19 mouse cellular contexts compared by ENCODE assay signal in genomic region chr9:34652278-34652677, GRCm38 (mm10).
DNase-seq lines count a peak whose midpoint lies in the region; ATAC-seq lines count a peak whose summit lies in the region.
"Had no signal": no experiment of that assay in that cellular context is flagged by ENCODE, and none has a peak within 500 bp of the region (broad histone marks: within the 10 kb centered on the region; RNA-seq: fewer than 3 reads in every experiment).

No protein-coding gene starts in this region.

- no peak overlapping the region for H3K4me2 ChIP-seq in hindbrain, embryonic 16.5 days (ENCODE audit: low read length)
- H3K4me2 ChIP-seq: embryonic facial prominence, embryonic 12.5 days; hindbrain, embryonic 13.5 days; intestine, embryonic 15.5 days had no signal

- ATAC-seq in hindbrain, embryonic 16.5 days = no peak
- ATAC-seq: forebrain, postnatal 0 days; intestine, embryonic 15.5 days had no signal

- no peaks in the 10 kb centered on the region for H3K27me3 ChIP-seq in hindbrain, embryonic 16.5 days (replicated peaks; ENCODE audit: control insufficient read depth, insufficient read depth, low read length)
- H3K27me3 ChIP-seq: embryonic facial prominence, embryonic 12.5 days; intestine, embryonic 15.5 days had no signal

- no peak overlapping the region for H3K9ac ChIP-seq in hindbrain, embryonic 16.5 days (ENCODE audit: low read depth, low read length)
- H3K9ac ChIP-seq: embryonic facial prominence, embryonic 12.5 days; forebrain, postnatal 0 days; hindbrain, embryonic 13.5 days; intestine, embryonic 15.5 days had no signal

- H3K36me3 ChIP-seq in hindbrain, embryonic 16.5 days (ENCODE audit: control insufficient read depth, insufficient read depth, low read length) = no peaks in the 10 kb centered on the region
- H3K36me3 ChIP-seq: embryonic facial prominence, embryonic 12.5 days; heart, embryonic 10.5 days; hindbrain, embryonic 13.5 days; intestine, embryonic 15.5 days had no signal

- WGBS in hindbrain, embryonic 16.5 days = 48% methylated on average over 3 of the region's 3 CpGs

- H3K4me3 ChIP-seq in hindbrain, embryonic 16.5 days (ENCODE audit: low read length) = no peak overlapping the region
- H3K4me3 ChIP-seq: embryonic facial prominence, embryonic 12.5 days; heart, embryonic 10.5 days; hindbrain, embryonic 13.5 days; intestine, embryonic 15.5 days had no signal

- no peaks in the 10 kb centered on the region for H3K4me1 ChIP-seq in hindbrain, embryonic 16.5 days (ENCODE audit: control insufficient read depth, insufficient read depth, low read depth, low read length)
- H3K4me1 ChIP-seq: embryonic facial prominence, embryonic 12.5 days; hindbrain, embryonic 13.5 days; intestine, embryonic 15.5 days had no signal

- DNase-seq in retina, postnatal 7 days (ENCODE audit: low read depth, low spot score) = peak; percentile 8
- DNase-seq in retina, postnatal 1 day = no peak
- DNase-seq in cerebellum, adult 18-20 months = peak; percentile 63 to 79
- DNase-seq in cerebellum, adult 9-11 months = peak; percentile 84
- peak; percentile 54 to 63 for DNase-seq in cerebellum, postnatal 36 days
- no peak for DNase-seq in right cerebral cortex, postnatal 10 days (ENCODE audit: low spot score in 2 of 2)
- DNase-seq in yolk sac, embryonic 10.5 days (ENCODE audit: low spot score) = no peak
- DNase-seq: adrenal gland, adult 8-10 months; adrenal gland, postnatal 36 days; forebrain, postnatal 0 days; gastrocnemius, postnatal 14 days; heart, adult 18-20 months; heart, postnatal 10 days; kidney, adult 2 months had no signal

- no peak overlapping the region for H3K27ac ChIP-seq in hindbrain, embryonic 16.5 days (ENCODE audit: low read depth, low read length)
- H3K27ac ChIP-seq: embryonic facial prominence, embryonic 12.5 days; heart, embryonic 10.5 days; hindbrain, embryonic 13.5 days; intestine, embryonic 15.5 days had no signal

- no peaks in the 10 kb centered on the region for H3K9me3 ChIP-seq in hindbrain, embryonic 16.5 days (ENCODE audit: control insufficient read depth, low read length)
- H3K9me3 ChIP-seq: embryonic facial prominence, embryonic 12.5 days; heart, embryonic 10.5 days; hindbrain, embryonic 13.5 days; intestine, embryonic 15.5 days had no signal

Comparison
In these comparisons a context has a peak if more than half of its experiments do, and no peak if none do; other contexts are left out.
1. DNase-seq: peak in retina, postnatal 7 days (single experiment), cerebellum, adult 18-20 months (2 of 2), cerebellum, adult 9-11 months (single experiment) and cerebellum, postnatal 36 days (2 of 2); none in retina, postnatal 1 day (single experiment), right cerebral cortex, postnatal 10 days (0 of 2) and yolk sac, embryonic 10.5 days (single experiment).